Mouse (Mus musculus): ENCODE data around the gene Fmnl1. TPM values are rescaled to one million over a fixed set of nuclear protein-coding genes. Genes with fewer than 3 reads are reported as not detected.

Gene Fmnl1
- polyA plus RNA-seq, 1 experiment from 2014 or later = 2.6 TPM

- WGBS = 53% methylated on average over 8 of the region's 8 CpGs
- Histone ChIP-seq H3K9me3 (no peaks in the 10 kb centered on the region), H3K27me3 (replicated peaks) (peaks cover 44% of the 10 kb centered on the region), H3K4me1 (peaks cover 55% of the 10 kb centered on the region), H3K4me3 (no peak overlapping the region), H3K9ac (no peak overlapping the region), H3K4me2 (no peak overlapping the region), H3K36me3 (no peaks in the 10 kb centered on the region), H3K27ac (replicated peaks) (no peak overlapping the region)
- no peak for ATAC-seq (ENCODE audit: extremely low read depth, insufficient number of reproducible peaks, low FRiP score, low TSS enrichment)
Measured at GRCm38 (mm10) chr11:103174891-103175391, 4.0 kb downstream of the Fmnl1 start.

GRCm38 (mm10) chr11:103175688-103176442 lies 5.0 kb downstream of the Fmnl1 start:
- ATAC-seq (ENCODE audit: extremely low read depth, insufficient number of reproducible peaks, low FRiP score, low TSS enrichment) = no peak
- no peak overlapping the region for H3K4me3 ChIP-seq
- no peak overlapping the region for H3K27ac ChIP-seq (replicated peaks)
- WGBS = 72% methylated on average over 14 of the region's 14 CpGs
- no peak overlapping the region for H3K4me2 ChIP-seq
- H3K9ac ChIP-seq = no peak overlapping the region
- H3K27me3 ChIP-seq (replicated peaks) = peaks cover 41% of the 10 kb centered on the region
- H3K36me3 ChIP-seq = no peaks in the 10 kb centered on the region
- no peaks in the 10 kb centered on the region for H3K9me3 ChIP-seq
- H3K4me1 ChIP-seq = peaks cover 48% of the 10 kb centered on the region

- no peak overlapping the region for H3K4me3 ChIP-seq
- no peaks in the 10 kb centered on the region for H3K9me3 ChIP-seq
- no peak overlapping the region for H3K9ac ChIP-seq
- H3K4me2 ChIP-seq = 0 out of 2 replicates have a peak overlapping the region, but pooled peaks have one; percentile 24
- peaks cover 44% of the 10 kb centered on the region for H3K4me1 ChIP-seq
- no peak for ATAC-seq (ENCODE audit: extremely low read depth, insufficient number of reproducible peaks, low FRiP score, low TSS enrichment)
- no peaks in the 10 kb centered on the region for H3K36me3 ChIP-seq
- 83% methylated on average over 1 of the region's 1 CpGs for WGBS
- H3K27me3 ChIP-seq (replicated peaks) = peaks cover 39% of the 10 kb centered on the region
- peak overlapping the region; percentile 37 for H3K27ac ChIP-seq (replicated peaks)
Measured at GRCm38 (mm10) chr11:103176510-103176909, 5.6 kb downstream of the Fmnl1 start.

GRCm38 (mm10) chr11:103177216-103177615 lies 6.3 kb downstream of the Fmnl1 start:
- Histone ChIP-seq H3K27ac (replicated peaks) (peak overlapping the region; percentile 37), H3K27me3 (replicated peaks) (peaks cover 38% of the 10 kb centered on the region), H3K9ac (no peak overlapping the region), H3K4me3 (no peak overlapping the region), H3K4me2 (peak overlapping the region; percentile 24; the same call in 1 of the 2 replicates), H3K9me3 (no peaks in the 10 kb centered on the region), H3K36me3 (no peaks in the 10 kb centered on the region), H3K4me1 (peaks cover 37% of the 10 kb centered on the region)
- ATAC-seq (ENCODE audit: extremely low read depth, insufficient number of reproducible peaks, low FRiP score, low TSS enrichment) = peak; percentile 9; the same call in 1 of the 2 replicates
- WGBS = 26% methylated on average over 5 of the region's 5 CpGs

- Histone ChIP-seq H3K36me3 (no peaks in the 10 kb centered on the region), H3K4me3 (no peak overlapping the region), H3K27ac (replicated peaks) (peak overlapping the region; percentile 37; the same call in 1 of the 2 replicates), H3K27me3 (replicated peaks) (peaks cover 38% of the 10 kb centered on the region), H3K4me2 (0 out of 2 replicates have a peak overlapping the region, but pooled peaks have one; percentile 24), H3K9me3 (no peaks in the 10 kb centered on the region), H3K4me1 (peaks cover 34% of the 10 kb centered on the region), H3K9ac (no peak overlapping the region)
- WGBS = 74% methylated on average over 15 of the region's 15 CpGs
- no peak for ATAC-seq (ENCODE audit: extremely low read depth, insufficient number of reproducible peaks, low FRiP score, low TSS enrichment)
Measured at GRCm38 (mm10) chr11:103177815-103178485, 7.0 kb downstream of the Fmnl1 start.

GRCm38 (mm10) chr11:103178748-103179147 lies 7.8 kb downstream of the Fmnl1 start:
- Histone ChIP-seq H3K36me3 (no peaks in the 10 kb centered on the region), H3K4me2 (no peak overlapping the region), H3K4me1 (peaks cover 34% of the 10 kb centered on the region), H3K27ac (replicated peaks) (no peak overlapping the region), H3K27me3 (replicated peaks) (peaks cover 31% of the 10 kb centered on the region), H3K9me3 (no peaks in the 10 kb centered on the region), H3K9ac (no peak overlapping the region), H3K4me3 (no peak overlapping the region)
- ATAC-seq (ENCODE audit: extremely low read depth, insufficient number of reproducible peaks, low FRiP score, low TSS enrichment) = no peak
- WGBS = 87% methylated on average over 8 of the region's 8 CpGs

- no peak for ATAC-seq (ENCODE audit: extremely low read depth, insufficient number of reproducible peaks, low FRiP score, low TSS enrichment)
Measured at GRCm38 (mm10) chr11:103180426-103180825, 9.5 kb downstream of the Fmnl1 start.

GRCm38 (mm10) chr11:103181349-103181748 lies 10.4 kb downstream of the Fmnl1 start:
- Histone ChIP-seq H3K4me1 (peaks cover 20% of the 10 kb centered on the region), H3K9me3 (no peaks in the 10 kb centered on the region), H3K4me3 (no peak overlapping the region), H3K27me3 (replicated peaks) (peaks cover 39% of the 10 kb centered on the region; the same call in 1 of the 2 replicates), H3K4me2 (no peak overlapping the region), H3K9ac (no peak overlapping the region), H3K36me3 (no peaks in the 10 kb centered on the region), H3K27ac (replicated peaks) (no peak overlapping the region)
- 78% methylated on average over 9 of the region's 9 CpGs for WGBS
- no peak for ATAC-seq (ENCODE audit: extremely low read depth, insufficient number of reproducible peaks, low FRiP score, low TSS enrichment)

More at GRCm38 (mm10) chr11:103180426-103180825, 9.5 kb downstream of the Fmnl1 start:
- Histone ChIP-seq H3K36me3 (no peaks in the 10 kb centered on the region), H3K4me2 (no peak overlapping the region), H3K27ac (replicated peaks) (no peak overlapping the region), H3K9ac (no peak overlapping the region), H3K4me3 (no peak overlapping the region), H3K27me3 (replicated peaks) (peaks cover 36% of the 10 kb centered on the region; the same call in 1 of the 2 replicates), H3K4me1 (peaks cover 27% of the 10 kb centered on the region), H3K9me3 (no peaks in the 10 kb centered on the region)
- 65% methylated on average over 1 of the region's 1 CpGs for whole genome bisulfite sequencing

GRCm38 (mm10) chr11:103181911-103182310 lies 11.0 kb downstream of the Fmnl1 start:
- Histone ChIP-seq H3K4me3 (no peak overlapping the region), H3K4me2 (no peak overlapping the region), H3K36me3 (no peaks in the 10 kb centered on the region), H3K27me3 (replicated peaks) (peaks cover 39% of the 10 kb centered on the region; the same call in 1 of the 2 replicates), H3K9ac (no peak overlapping the region), H3K9me3 (no peaks in the 10 kb centered on the region), H3K4me1 (peaks cover 15% of the 10 kb centered on the region), H3K27ac (replicated peaks) (no peak overlapping the region)
- ATAC-seq (ENCODE audit: extremely low read depth, insufficient number of reproducible peaks, low FRiP score, low TSS enrichment) = no peak
- 59% methylated on average over 3 of the region's 3 CpGs for WGBS

- H3K9ac ChIP-seq = no peak overlapping the region
- peaks cover 51% of the 10 kb centered on the region for H3K27me3 ChIP-seq (replicated peaks)
- H3K9me3 ChIP-seq = no peaks in the 10 kb centered on the region
- no peak overlapping the region for H3K4me3 ChIP-seq
- no peaks in the 10 kb centered on the region for H3K36me3 ChIP-seq
- no peak overlapping the region for H3K4me2 ChIP-seq
- 30% methylated on average over 2 of the region's 2 CpGs for WGBS
- ATAC-seq (ENCODE audit: extremely low read depth, insufficient number of reproducible peaks, low FRiP score, low TSS enrichment) = no peak
- no peaks in the 10 kb centered on the region for H3K4me1 ChIP-seq
- H3K27ac ChIP-seq (replicated peaks) = no peak overlapping the region
Measured at GRCm38 (mm10) chr11:103184891-103185290, 14.0 kb downstream of the Fmnl1 start.

- Histone ChIP-seq H3K9me3 (no peaks in the 10 kb centered on the region), H3K36me3 (no peaks in the 10 kb centered on the region), H3K4me1 (peaks cover 12% of the 10 kb centered on the region), H3K27me3 (replicated peaks) (peaks cover 90% of the 10 kb centered on the region), H3K4me3 (peak overlapping the region; percentile 37), H3K27ac (replicated peaks) (no peak overlapping the region), H3K9ac (0 out of 2 replicates have a peak overlapping the region, but pooled peaks have one; percentile 38), H3K4me2 (peak overlapping the region; percentile 62)
- no peak for ATAC-seq (ENCODE audit: extremely low read depth, insufficient number of reproducible peaks, low FRiP score, low TSS enrichment)
- WGBS = 17% methylated on average over 28 of the region's 28 CpGs
Measured at GRCm38 (mm10) chr11:103192230-103192955, 21.5 kb downstream of the Fmnl1 start.

All from heart, embryonic 13.5 days (tissue).